ENCODE assay signal across 8 mouse cellular contexts in the genomic region with DNA sequence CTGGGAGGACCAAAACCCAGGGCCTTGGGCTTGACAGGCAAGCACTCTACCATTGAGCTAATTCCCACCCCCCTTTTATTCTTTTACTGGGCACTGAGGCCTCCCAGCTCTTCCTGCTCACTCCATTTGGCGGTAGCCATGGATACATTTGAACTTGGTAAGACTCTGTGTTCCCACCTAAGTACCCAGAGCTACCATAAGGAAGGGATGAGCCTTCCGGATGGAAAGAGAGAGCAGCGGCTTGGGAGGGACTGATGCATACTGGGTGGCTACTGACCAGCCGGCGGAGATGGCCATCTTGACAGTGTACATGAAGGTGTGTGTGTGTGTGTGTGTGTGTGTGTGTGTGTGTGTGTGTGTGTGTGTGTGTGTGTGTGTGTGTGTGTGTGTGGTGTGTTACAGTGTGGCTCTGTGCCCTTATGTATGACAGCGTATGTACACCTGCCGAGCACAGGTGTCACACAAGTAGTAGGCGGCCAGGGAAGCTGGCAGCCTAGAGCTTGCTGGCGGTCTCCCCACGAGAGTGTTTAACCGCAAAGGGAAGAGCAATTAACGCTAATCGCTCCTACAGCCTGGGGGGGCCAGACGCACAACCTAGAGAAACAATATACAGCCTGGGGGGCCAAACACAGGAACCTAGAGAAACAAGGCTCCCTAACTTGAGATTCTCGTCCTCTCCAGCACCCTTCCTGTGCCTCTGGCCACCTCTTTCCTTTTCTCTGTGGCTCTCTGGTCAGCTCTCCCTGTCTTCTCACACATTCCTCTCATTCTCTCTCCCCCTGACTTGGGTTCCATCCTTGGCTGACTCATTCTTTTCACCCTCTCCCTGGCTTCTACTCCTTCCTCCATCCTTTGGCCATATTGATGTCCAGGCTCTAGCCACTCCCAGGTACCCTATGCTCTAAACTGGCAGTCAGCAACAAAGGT. TPM values are rescaled to one million over a fixed set of nuclear protein-coding genes. Genes with fewer than 3 reads are reported as not detected.
DNase-seq lines count a peak whose midpoint lies in the region; ATAC-seq lines count a peak whose summit lies in the region.
"Had no signal": no experiment of that assay in that cellular context is flagged by ENCODE, and none has a peak within 500 bp of the region (broad histone marks: within the 10 kb centered on the region; RNA-seq: fewer than 3 reads in every experiment).

No protein-coding gene starts in this region.

- peak overlapping the region; percentile 77 for H3K4me2 ChIP-seq in embryonic facial prominence, embryonic 12.5 days (replicated peaks)
- peak overlapping the region; percentile 68 for H3K4me2 ChIP-seq in limb, embryonic 11.5 days (ENCODE audit: low read depth, severe bottlenecking)
- H3K4me2 ChIP-seq in stomach, embryonic 16.5 days (ENCODE audit: low read depth, low read length): peak overlapping the region; percentile 66

- H3K4me3 ChIP-seq in embryonic facial prominence, embryonic 12.5 days: peak overlapping the region; percentile 65
- H3K4me3 ChIP-seq in limb, embryonic 11.5 days (ENCODE audit: low read depth, low read length): peak overlapping the region; percentile 54
- H3K4me3 ChIP-seq in stomach, embryonic 16.5 days (replicated peaks; ENCODE audit: low read length): peak overlapping the region; percentile 61

- H3K36me3 ChIP-seq in embryonic facial prominence, embryonic 12.5 days: peaks cover 17% of the 10 kb centered on the region
- H3K36me3 ChIP-seq in limb, embryonic 11.5 days (ENCODE audit: control insufficient read depth, insufficient read depth, low read length): peaks cover 7% of the 10 kb centered on the region; the same call in 1 of the 2 replicates
- H3K36me3 ChIP-seq in stomach, embryonic 16.5 days (ENCODE audit: control insufficient read depth, insufficient read depth, low read length): no peaks in the 10 kb centered on the region

- WGBS in embryonic facial prominence, embryonic 12.5 days: 39% methylated on average over 15 of the region's 15 CpGs
- 44% methylated on average over 14 of the region's 15 CpGs for WGBS in limb, embryonic 11.5 days
- WGBS in stomach, embryonic 16.5 days: 60% methylated on average over 15 of the region's 15 CpGs

- H3K27me3 ChIP-seq in embryonic facial prominence, embryonic 12.5 days: no peaks in the 10 kb centered on the region
- H3K27me3 ChIP-seq in limb, embryonic 11.5 days (ENCODE audit: control insufficient read depth, insufficient read depth, low read length): no peaks in the 10 kb centered on the region
- H3K27me3 ChIP-seq in stomach, embryonic 16.5 days (ENCODE audit: control insufficient read depth, insufficient read depth, low read length): no peaks in the 10 kb centered on the region

- H3K27ac ChIP-seq in embryonic facial prominence, embryonic 12.5 days: peak overlapping the region; percentile 83
- peak overlapping the region; percentile 43; the same call in 1 of the 2 replicates for H3K27ac ChIP-seq in limb, embryonic 11.5 days (replicated peaks; ENCODE audit: low read depth, low read length)
- peak overlapping the region; percentile 95; the same call in 1 of the 2 replicates for H3K27ac ChIP-seq in stomach, embryonic 16.5 days (ENCODE audit: low read length)

- peaks cover 64% of the 10 kb centered on the region for H3K4me1 ChIP-seq in embryonic facial prominence, embryonic 12.5 days
- H3K4me1 ChIP-seq in limb, embryonic 11.5 days (ENCODE audit: control insufficient read depth, insufficient read depth, low read length): peaks cover 50% of the 10 kb centered on the region
- H3K4me1 ChIP-seq in stomach, embryonic 16.5 days (ENCODE audit: control insufficient read depth, insufficient read depth, low read length): peaks cover 65% of the 10 kb centered on the region

- H3K9me3 ChIP-seq in embryonic facial prominence, embryonic 12.5 days: no peaks in the 10 kb centered on the region
- H3K9me3 ChIP-seq in limb, embryonic 11.5 days (ENCODE audit: control insufficient read depth, low read length): no peaks in the 10 kb centered on the region
- H3K9me3 ChIP-seq in stomach, embryonic 16.5 days (replicated peaks; ENCODE audit: control insufficient read depth, low read length): no peaks in the 10 kb centered on the region

- DNase-seq in right cerebral cortex, postnatal 25 days: peak; percentile 47
- no peak for DNase-seq in right cerebral cortex, postnatal 14 days
- DNase-seq in limb, embryonic 11.5 days (ENCODE audit: low spot score): no peak
- no peak for DNase-seq in MN1 (ENCODE audit: low spot score)
- no peak for DNase-seq in right cerebral cortex, postnatal 10 days (ENCODE audit: low spot score in 2 of 2)

- ATAC-seq in embryonic facial prominence, embryonic 12.5 days (ENCODE audit: insufficient number of reproducible peaks, insufficient read depth, low FRiP score, low TSS enrichment): no peak
- ATAC-seq in limb, embryonic 11.5 days (ENCODE audit: insufficient number of reproducible peaks, low FRiP score, low TSS enrichment, low read depth): no peak
- no peak for ATAC-seq in stomach, embryonic 16.5 days (ENCODE audit: insufficient read depth, low FRiP score)

- peak overlapping the region; percentile 79 for H3K9ac ChIP-seq in embryonic facial prominence, embryonic 12.5 days
- peak overlapping the region; percentile 8; the same call in 1 of the 2 replicates for H3K9ac ChIP-seq in limb, embryonic 11.5 days (ENCODE audit: low read length)
- H3K9ac ChIP-seq in stomach, embryonic 16.5 days (ENCODE audit: low read length): peak overlapping the region; percentile 91

RNA-seq across cellular contexts. Expression of gene Pea15a, which starts 1.5 kb away (rescaled TPM):
- polyA plus RNA-seq in embryonic facial prominence, embryonic 12.5 days (2016; fragmentation: Nextera tagmentation; extraction: Ambion mirVana): 118 TPM in 2 replicates
- polyA plus RNA-seq in limb, embryonic 11.5 days (2014; fragmentation: Nextera tagmentation; extraction: Ambion mirVana): 81.9 and 82.3 TPM in 2 replicates
- 131 and 148 TPM in 2 replicates for polyA plus RNA-seq in stomach, embryonic 16.5 days (2015; fragmentation: Nextera tagmentation; extraction: Ambion mirVana)

RNA-seq across cellular contexts. Expression of gene Casq1, which starts 14.6 kb away (rescaled TPM):
- polyA plus RNA-seq in embryonic facial prominence, embryonic 12.5 days (2016; fragmentation: Nextera tagmentation; extraction: Ambion mirVana): 3.3 and 3.6 TPM in 2 replicates
- 1.6 and 2.2 TPM in 2 replicates for polyA plus RNA-seq in limb, embryonic 11.5 days (2014; fragmentation: Nextera tagmentation; extraction: Ambion mirVana)
- polyA plus RNA-seq in stomach, embryonic 16.5 days (2015; fragmentation: Nextera tagmentation; extraction: Ambion mirVana): 26.1 and 53.9 TPM in 2 replicates
- polyA plus RNA-seq: erythroblast, embryonic 14.5 days had no signal

RNA-seq across cellular contexts. Expression of gene Atp1a4, which starts 53.1 kb away (rescaled TPM):
- polyA plus RNA-seq in embryonic facial prominence, embryonic 12.5 days (2016; fragmentation: Nextera tagmentation; extraction: Ambion mirVana): not detected in 2 replicates
- not detected in 2 replicates for polyA plus RNA-seq in limb, embryonic 11.5 days (2014; fragmentation: Nextera tagmentation; extraction: Ambion mirVana)
- polyA plus RNA-seq in stomach, embryonic 16.5 days (2015; fragmentation: Nextera tagmentation; extraction: Ambion mirVana): 0.04 TPM in 1 of 2 replicates, not detected in the other
- polyA plus RNA-seq: erythroblast, embryonic 14.5 days had no signal

RNA-seq across cellular contexts. Expression of gene Igsf8, which starts 56.4 kb away (rescaled TPM):
- polyA plus RNA-seq in embryonic facial prominence, embryonic 12.5 days (2016; fragmentation: Nextera tagmentation; extraction: Ambion mirVana): 45.4 and 45.8 TPM in 2 replicates
- polyA plus RNA-seq in limb, embryonic 11.5 days (2014; fragmentation: Nextera tagmentation; extraction: Ambion mirVana): 31.9 and 35.4 TPM in 2 replicates
- polyA plus RNA-seq in stomach, embryonic 16.5 days (2015; fragmentation: Nextera tagmentation; extraction: Ambion mirVana): 27.8 and 35.0 TPM in 2 replicates

RNA-seq across cellular contexts. Expression of gene Dcaf8, which starts 57.2 kb away (rescaled TPM):
- 165 and 171 TPM in 2 replicates for polyA plus RNA-seq in embryonic facial prominence, embryonic 12.5 days (2016; fragmentation: Nextera tagmentation; extraction: Ambion mirVana)
- 119 and 127 TPM in 2 replicates for polyA plus RNA-seq in limb, embryonic 11.5 days (2014; fragmentation: Nextera tagmentation; extraction: Ambion mirVana)
- 120 and 123 TPM in 2 replicates for polyA plus RNA-seq in stomach, embryonic 16.5 days (2015; fragmentation: Nextera tagmentation; extraction: Ambion mirVana)

Comparison
In these comparisons a context has a peak if more than half of its experiments do, and no peak if none do; other contexts are left out.
1. H3K27ac ChIP-seq: peak in every context shown above with its lines; median percentile 95 in stomach, embryonic 16.5 days; 83 in embryonic facial prominence, embryonic 12.5 days; 43 in limb, embryonic 11.5 days.
2. H3K9ac ChIP-seq: peak in every context shown above with its lines; median percentile 91 in stomach, embryonic 16.5 days; 79 in embryonic facial prominence, embryonic 12.5 days; 8 in limb, embryonic 11.5 days.